Mouse (Mus musculus) G1E-ER4 (cell line): ENCODE results near the gene Dclre1b. TPM values are rescaled to one million over a fixed set of nuclear protein-coding genes. Genes with fewer than 3 reads are reported as not detected.

ENCODE experiments used
- GATA1 ChIP-seq: IDR thresholded peaks from one replicate; pipeline ENCODE4 v1.8.0; 2012; ENCODE audit warnings: low read length, inconsistent platforms
- polyA plus RNA-seq: library from polyadenylated mRNA; stranded (reverse); fragments of >175 nt; gene quantifications from 2 replicates; pipeline ENCODE4 v1.2.3, GENCODE M21; 2012

Dclre1b gene
- polyA plus RNA-seq, 1 experiment, result 4.4 TPM

- TF ChIP-seq GATA1, result no peak
These were observed 21.9 kb upstream of the Dclre1b start for GRCm38 (mm10) chr3:103831146-103831545.

- TF ChIP-seq GATA1, result no peak
These were observed 19.8 kb upstream of the Dclre1b start for GRCm38 (mm10) chr3:103829036-103829435.

- no peak for TF ChIP-seq GATA1
These were observed 18.3 kb upstream of the Dclre1b start for GRCm38 (mm10) chr3:103827548-103827947.

GRCm38 (mm10) chr3:103810967-103811366, 1.7 kb upstream of the Dclre1b start:
- no peak for TF ChIP-seq GATA1

GRCm38 (mm10) chr3:103809799-103810150, 531 bp upstream of the Dclre1b start:
- no peak for TF ChIP-seq GATA1

- no peak for TF ChIP-seq GATA1
These were observed 3.6 kb downstream of the Dclre1b start for GRCm38 (mm10) chr3:103805671-103806070.

- TF ChIP-seq GATA1, result no peak
These were observed 6.4 kb downstream of the Dclre1b start for GRCm38 (mm10) chr3:103802861-103803260.

GRCm38 (mm10) chr3:103801631-103802531, 7.4 kb downstream of the Dclre1b start:
- no peak for TF ChIP-seq GATA1

GRCm38 (mm10) chr3:103799507-103799906, 9.7 kb downstream of the Dclre1b start:
- TF ChIP-seq GATA1, result peak; percentile 88

GRCm38 (mm10) chr3:103796389-103796788, 12.9 kb downstream of the Dclre1b start:
- no peak for TF ChIP-seq GATA1

- TF ChIP-seq GATA1, result no peak
These were observed 16.7 kb downstream of the Dclre1b start for GRCm38 (mm10) chr3:103792566-103792965.

GRCm38 (mm10) chr3:103791230-103792110, 17.8 kb downstream of the Dclre1b start, which contains the start of gene Hipk1:
Gene Hipk1 (minus strand): TSS chr3:103791563.
- TF ChIP-seq GATA1, result no peak

GRCm38 (mm10) chr3:103790346-103791145, 18.7 kb downstream of the Dclre1b start:
- TF ChIP-seq GATA1, result no peak

GRCm38 (mm10) chr3:103789891-103790345, 19.3 kb downstream of the Dclre1b start:
- TF ChIP-seq GATA1, result no peak

GRCm38 (mm10) chr3:103789096-103789495, 20.1 kb downstream of the Dclre1b start:
- TF ChIP-seq GATA1, result no peak

- TF ChIP-seq GATA1, result no peak
These were observed 22.0 kb downstream of the Dclre1b start for GRCm38 (mm10) chr3:103787225-103787624.
